Mouse (Mus musculus) heart, embryonic 11.5 days (tissue): ENCODE data around the gene Hpse2. TPM values are rescaled to one million over a fixed set of nuclear protein-coding genes. Genes with fewer than 3 reads are reported as not detected.

ENCODE experiments used
- ATAC-seq: fragments of 200-750 bp; cut with Nextera tagmentation; replicated peaks from 2 replicates; pipeline ENCODE4 v1.8.0; 2017; ENCODE audit warnings: moderate library complexity; ENCODE audit not compliant: insufficient number of reproducible peaks, low FRiP score, low TSS enrichment
- H3K27ac ChIP-seq: fragments of 300-500 bp; sonication (generic); 2 replicates; pipeline ENCODE4 v1.5.1; 2014; ENCODE audit warnings: mild to moderate bottlenecking, low read depth, low read length
- H3K27me3 ChIP-seq: fragments of 300-500 bp; sonication (generic); 2 replicates; pipeline ENCODE4 v1.6.1; 2014; ENCODE audit warnings: mild to moderate bottlenecking, low read length, mixed read lengths; ENCODE audit not compliant: control insufficient read depth, insufficient read depth
- H3K36me3 ChIP-seq: fragments of 300-500 bp; sonication (generic); 2 replicates; pipeline ENCODE4 v1.6.1; 2014; ENCODE audit warnings: mild to moderate bottlenecking, low read length, moderate library complexity, mixed read lengths; ENCODE audit not compliant: control insufficient read depth, insufficient read depth
- H3K4me1 ChIP-seq: fragments of 300-500 bp; sonication (generic); 2 replicates; pipeline ENCODE4 v1.6.1; 2014; ENCODE audit warnings: low read length; ENCODE audit not compliant: control insufficient read depth, insufficient read depth
- H3K4me2 ChIP-seq: fragments of 300-500 bp; sonication (generic); 2 replicates; pipeline ENCODE4 v1.6.1; 2014; ENCODE audit warnings: mild to moderate bottlenecking, moderate library complexity
- H3K4me3 ChIP-seq: fragments of 300-500 bp; sonication (generic); 2 replicates; pipeline ENCODE4 v1.5.1; 2014; ENCODE audit warnings: low read depth, low read length
- H3K9ac ChIP-seq: fragments of 300-500 bp; sonication (generic); 2 replicates; pipeline ENCODE4 v1.6.1; 2014; ENCODE audit warnings: mild to moderate bottlenecking, low read depth, low read length, moderate library complexity
- H3K9me3 ChIP-seq: fragments of 300-500 bp; sonication (generic); replicated peaks from 2 replicates; pipeline ENCODE4 v1.6.1; 2016; ENCODE audit warnings: low read length; ENCODE audit not compliant: control insufficient read depth
- WGBS: fragments of 180-500 bp; shearing (Covaris S2); extraction: QIAGEN DNeasy Blood & Tissue Kit; methylation state at CpG from one replicate; pipeline ENCODE4 v1.1.7; 2014; ENCODE audit not compliant: insufficient replicate concordance; 5-methylcytosine and 5-hydroxymethylcytosine counted together
- polyA plus RNA-seq: library from polyadenylated mRNA; unstranded; fragments of >200 nt; fragmentation: Nextera tagmentation; extraction: Ambion mirVana; gene quantifications from 2 replicates; pipeline ENCODE4 v1.2.1, GENCODE M21; 2014

The Hpse2 gene
- polyA plus RNA-seq, 1 experiment from 2014 or later, result 0.27 TPM

DNA sequence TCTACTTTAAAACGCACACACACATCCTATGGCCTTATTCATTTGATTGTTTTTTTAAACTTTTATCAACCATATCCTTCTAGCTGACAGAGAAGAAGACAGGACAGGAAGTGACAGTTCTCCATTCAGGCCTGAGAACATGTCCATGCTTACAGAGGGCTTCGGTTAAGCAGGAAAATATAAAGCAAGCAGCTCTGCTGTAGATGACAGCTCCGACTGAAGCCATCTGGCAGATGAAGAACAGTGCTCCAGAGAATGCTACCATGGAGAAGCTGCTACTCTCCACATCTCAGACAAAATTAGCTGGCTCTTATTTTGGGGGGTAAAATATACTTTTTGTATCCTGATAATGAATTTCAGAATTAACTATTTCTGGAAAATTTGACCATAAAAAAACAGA, 246.5 kb downstream of the Hpse2 start:
- no peaks in the 10 kb centered on the region for H3K36me3 ChIP-seq
- no peaks in the 10 kb centered on the region for H3K9me3 ChIP-seq
- H3K27me3 ChIP-seq, result no peaks in the 10 kb centered on the region
- no peak overlapping the region for H3K4me2 ChIP-seq
- ATAC-seq, result no peak
- no peak overlapping the region for H3K4me3 ChIP-seq
- no peak overlapping the region for H3K27ac ChIP-seq
- H3K9ac ChIP-seq, result no peak overlapping the region
- WGBS, result 45% methylated on average over 3 of the region's 3 CpGs
- no peaks in the 10 kb centered on the region for H3K4me1 ChIP-seq

DNA sequence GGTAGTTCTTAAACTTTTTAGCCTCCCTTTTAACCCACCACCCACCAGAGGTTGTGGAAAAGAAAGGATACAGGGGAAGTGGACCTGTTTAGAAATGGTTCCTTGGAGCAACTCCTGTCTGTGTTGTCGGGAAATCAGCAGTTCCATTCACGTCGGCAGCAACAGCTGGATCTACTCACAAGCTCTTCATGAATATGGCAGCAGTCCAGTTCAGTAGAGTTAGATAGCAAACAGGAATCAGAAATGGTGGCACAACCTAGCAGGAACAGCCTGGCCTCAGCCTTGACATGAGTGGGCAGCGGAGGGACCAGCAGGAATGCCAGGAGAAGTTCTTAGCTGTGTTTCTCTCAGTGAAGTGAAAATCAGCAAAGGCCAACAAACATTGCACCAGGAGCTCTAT, 278.4 kb downstream of the Hpse2 start:
- H3K27ac ChIP-seq, result no peak overlapping the region
- no peak for ATAC-seq
- H3K4me3 ChIP-seq, result no peak overlapping the region
- no peak overlapping the region for H3K9ac ChIP-seq
- 71% methylated on average over 4 of the region's 4 CpGs for WGBS
- H3K36me3 ChIP-seq, result no peaks in the 10 kb centered on the region
- 0 out of 2 replicates have a peak, but pooled peaks cover 4% of the 10 kb centered on the region for H3K9me3 ChIP-seq
- no peaks in the 10 kb centered on the region for H3K4me1 ChIP-seq
- no peak overlapping the region for H3K4me2 ChIP-seq
- no peaks in the 10 kb centered on the region for H3K27me3 ChIP-seq

DNA sequence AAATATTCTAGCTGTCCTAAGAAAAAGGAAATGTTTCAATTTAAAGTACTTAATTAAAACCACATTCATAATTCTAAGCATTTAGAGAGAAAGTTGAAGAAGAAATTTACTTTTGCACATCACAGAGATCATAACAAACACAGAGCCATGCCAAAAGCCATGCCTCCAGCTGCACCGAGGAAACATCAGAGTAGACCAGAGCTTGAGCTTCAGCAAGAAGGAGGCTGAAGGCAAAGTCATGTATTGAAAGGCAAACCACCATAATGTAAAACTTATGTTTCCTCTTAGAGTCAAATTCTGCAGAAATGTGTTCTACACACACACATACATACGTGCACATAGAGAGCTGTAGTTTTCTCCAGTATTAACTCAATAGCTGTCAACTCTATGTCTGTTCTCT, 291.2 kb downstream of the Hpse2 start:
- H3K9ac ChIP-seq, result no peak overlapping the region
- H3K27ac ChIP-seq, result no peak overlapping the region
- no peak overlapping the region for H3K4me2 ChIP-seq
- H3K4me3 ChIP-seq, result no peak overlapping the region
- whole genome bisulfite sequencing, result 87% methylated on average over 2 of the region's 2 CpGs
- H3K4me1 ChIP-seq, result no peaks in the 10 kb centered on the region
- H3K36me3 ChIP-seq, result no peaks in the 10 kb centered on the region
- no peak for ATAC-seq
- no peaks in the 10 kb centered on the region for H3K9me3 ChIP-seq
- no peaks in the 10 kb centered on the region for H3K27me3 ChIP-seq

DNA sequence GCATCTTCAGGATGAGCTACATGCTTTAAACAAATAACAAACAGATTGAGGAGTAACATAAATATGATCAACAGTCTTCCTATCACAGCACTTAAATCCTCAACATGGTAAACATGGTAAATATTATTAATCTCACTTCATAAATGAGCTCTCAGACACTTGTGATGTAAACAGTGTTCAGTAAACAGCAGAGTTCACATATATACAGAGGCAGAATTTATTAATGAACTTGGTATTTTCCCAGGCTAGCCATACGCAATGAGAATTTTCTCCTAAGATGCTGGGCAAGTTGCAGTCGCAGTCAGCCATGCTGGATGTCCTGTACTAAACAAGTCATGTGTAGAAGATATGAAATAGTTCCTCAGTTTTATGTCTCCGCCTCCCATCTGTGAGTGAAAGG, 300.9 kb downstream of the Hpse2 start:
- WGBS, result 83% methylated on average over 3 of the region's 3 CpGs

DNA sequence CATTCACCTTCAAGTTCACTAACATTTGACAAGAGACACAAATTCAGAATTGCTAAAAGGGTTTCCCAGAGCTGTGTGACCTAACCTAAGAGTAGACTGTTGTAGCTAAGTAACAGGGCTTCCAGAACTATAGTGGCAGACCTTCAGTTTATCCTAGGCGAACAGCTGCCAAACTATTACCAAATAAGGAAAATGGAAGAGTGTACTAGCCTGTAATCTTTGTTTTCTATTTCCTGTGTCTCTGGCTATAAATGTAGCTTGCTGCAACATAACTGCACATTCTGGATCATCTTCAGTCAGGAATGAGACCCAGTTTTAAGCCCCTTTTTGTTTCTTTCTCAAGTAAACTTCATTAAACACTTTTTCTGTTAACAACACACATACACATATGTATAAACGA, 324.0 kb downstream of the Hpse2 start:
- Histone ChIP-seq H3K4me3 (no peak overlapping the region), H3K27ac (no peak overlapping the region), H3K9ac (no peak overlapping the region), H3K9me3 (no peaks in the 10 kb centered on the region), H3K27me3 (no peaks in the 10 kb centered on the region), H3K36me3 (no peaks in the 10 kb centered on the region), H3K4me2 (no peak overlapping the region), H3K4me1 (no peaks in the 10 kb centered on the region)
- no peak for ATAC-seq
- WGBS, result 63% methylated on average over 2 of the region's 2 CpGs

More for the DNA sequence above, 300.9 kb downstream of the Hpse2 start:
- H3K4me3 ChIP-seq, result no peak overlapping the region
- H3K4me1 ChIP-seq, result no peaks in the 10 kb centered on the region
- H3K9me3 ChIP-seq, result no peaks in the 10 kb centered on the region
- no peaks in the 10 kb centered on the region for H3K36me3 ChIP-seq
- no peak for ATAC-seq
- no peak overlapping the region for H3K27ac ChIP-seq
- no peak overlapping the region for H3K4me2 ChIP-seq
- H3K9ac ChIP-seq, result no peak overlapping the region
- H3K27me3 ChIP-seq, result no peaks in the 10 kb centered on the region

DNA sequence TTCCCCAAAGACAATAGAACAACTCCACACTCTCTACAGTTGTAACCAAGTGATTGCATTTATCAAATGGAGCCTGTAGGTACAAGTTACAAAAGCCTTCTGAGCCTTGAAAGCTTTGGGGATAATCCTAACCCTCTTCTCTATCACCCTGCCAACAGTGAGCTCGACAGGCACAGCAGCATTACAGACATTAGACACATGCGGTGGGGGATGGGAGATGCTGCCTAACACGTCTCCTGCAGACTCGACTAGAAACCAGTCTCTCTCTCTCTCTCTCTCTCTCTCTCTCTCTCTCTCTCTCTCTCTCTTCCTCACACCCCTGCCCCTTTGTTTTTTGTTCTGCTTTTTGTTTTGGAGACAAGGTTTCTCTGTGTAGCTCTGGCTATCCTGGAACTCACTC, 343.6 kb downstream of the Hpse2 start:
- Histone ChIP-seq H3K27ac (no peak overlapping the region), H3K9me3 (no peaks in the 10 kb centered on the region), H3K4me1 (no peaks in the 10 kb centered on the region), H3K4me2 (no peak overlapping the region), H3K36me3 (no peaks in the 10 kb centered on the region), H3K4me3 (no peak overlapping the region), H3K9ac (no peak overlapping the region), H3K27me3 (no peaks in the 10 kb centered on the region)
- no peak for ATAC-seq
- whole genome bisulfite sequencing, result 32% methylated on average over 4 of the region's 4 CpGs

DNA sequence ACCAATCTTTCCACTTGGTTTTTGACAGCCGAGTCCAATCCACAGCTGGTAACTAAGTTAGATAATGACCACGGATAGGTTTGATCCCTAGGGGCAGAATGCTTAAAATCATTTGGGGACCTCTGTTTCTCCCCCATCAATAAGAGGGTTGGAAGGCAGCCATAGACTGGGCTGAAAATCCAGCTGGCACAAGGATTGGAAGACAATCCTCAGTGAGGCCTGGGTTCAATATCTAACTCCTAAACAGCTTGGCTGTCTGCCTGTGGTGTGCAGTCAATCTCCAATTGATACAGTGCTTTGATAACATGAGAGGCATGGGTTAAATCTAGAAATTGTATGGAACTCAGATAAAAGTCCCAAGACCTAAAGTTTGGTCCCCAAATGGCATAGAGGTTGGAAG, 345.4 kb downstream of the Hpse2 start:
- no peak overlapping the region for H3K4me2 ChIP-seq
- no peaks in the 10 kb centered on the region for H3K27me3 ChIP-seq
- H3K4me1 ChIP-seq, result no peaks in the 10 kb centered on the region
- H3K36me3 ChIP-seq, result no peaks in the 10 kb centered on the region
- H3K27ac ChIP-seq, result no peak overlapping the region
- WGBS, result 73% methylated on average over 2 of the region's 2 CpGs
- H3K4me3 ChIP-seq, result no peak overlapping the region
- H3K9ac ChIP-seq, result no peak overlapping the region
- ATAC-seq, result no peak
- no peaks in the 10 kb centered on the region for H3K9me3 ChIP-seq

DNA sequence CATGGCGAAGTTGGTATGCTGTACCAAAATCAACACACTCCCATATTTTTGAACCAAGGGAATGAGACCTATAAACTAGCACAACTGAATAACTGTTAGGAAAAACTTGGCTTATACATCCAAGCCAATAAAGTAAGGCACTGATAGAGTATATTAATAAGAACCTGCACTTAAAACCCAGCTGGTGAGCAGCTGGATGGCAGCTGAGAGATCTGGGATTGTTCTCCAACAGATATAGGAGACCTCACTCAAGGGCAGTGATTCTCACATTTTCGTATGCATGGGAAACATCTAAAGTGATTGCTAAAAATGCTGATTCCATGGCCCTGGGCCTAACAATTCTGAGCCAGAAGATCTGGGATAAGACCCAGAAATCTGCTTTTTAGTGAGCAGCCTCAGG, 345.9 kb downstream of the Hpse2 start:
- Histone ChIP-seq H3K4me1 (no peaks in the 10 kb centered on the region), H3K9me3 (no peaks in the 10 kb centered on the region), H3K36me3 (no peaks in the 10 kb centered on the region), H3K27ac (no peak overlapping the region), H3K4me2 (no peak overlapping the region), H3K9ac (no peak overlapping the region), H3K4me3 (no peak overlapping the region), H3K27me3 (no peaks in the 10 kb centered on the region)
- 78% methylated on average over 2 of the region's 2 CpGs for WGBS
- no peak for ATAC-seq

DNA sequence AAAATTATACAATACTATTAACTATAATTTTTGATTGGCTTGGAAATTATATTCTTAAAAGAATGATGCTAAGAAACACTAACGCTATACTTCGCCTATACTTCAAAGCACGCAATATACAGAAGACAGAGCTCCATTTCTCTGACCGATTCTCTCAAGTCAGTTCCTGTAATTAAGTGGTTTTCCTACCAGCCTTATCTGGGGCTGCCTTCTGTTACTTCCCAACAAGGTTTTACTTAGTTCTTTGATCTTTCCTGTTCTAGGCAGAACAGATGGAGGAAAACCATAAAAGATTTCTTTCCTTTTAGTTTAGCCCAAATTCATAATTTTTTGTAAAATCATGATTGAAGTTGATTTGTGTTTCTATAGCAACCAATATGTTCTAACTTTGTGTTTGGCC, 351.8 kb downstream of the Hpse2 start:
- no peak overlapping the region for H3K4me2 ChIP-seq
- H3K36me3 ChIP-seq, result no peaks in the 10 kb centered on the region
- WGBS, result 58% methylated on average over 4 of the region's 4 CpGs
- no peaks in the 10 kb centered on the region for H3K9me3 ChIP-seq
- no peak for ATAC-seq
- no peaks in the 10 kb centered on the region for H3K27me3 ChIP-seq
- no peak overlapping the region for H3K4me3 ChIP-seq
- no peak overlapping the region for H3K27ac ChIP-seq
- no peak overlapping the region for H3K9ac ChIP-seq
- no peaks in the 10 kb centered on the region for H3K4me1 ChIP-seq
